Mouse (Mus musculus) liver, embryonic 18 days (tissue): ENCODE measurements around the gene Pappa2. TPM values are rescaled to one million over a fixed set of nuclear protein-coding genes. Genes with fewer than 3 reads are reported as not detected.

Source experiments
- polyA plus RNA-seq: library from polyadenylated mRNA; depleted of rRNA; stranded (reverse); fragments of >200 nt; gene quantifications from 2 replicates; pipeline ENCODE4 v1.2.3, GENCODE M21; 2012; rRNA removed

The Pappa2 gene
- polyA plus RNA-seq: 0.01 and 0.02 TPM in 2 replicates

GRCm38 (mm10) chr1:158980390-158980789 is at the start of gene Pappa2:
Gene Pappa2 (minus strand): TSS chr1:158980490.

